Mouse (Mus musculus): ENCODE results near the gene Bbs9. TPM values are rescaled to one million over a fixed set of nuclear protein-coding genes. Genes with fewer than 3 reads are reported as not detected.

The Bbs9 gene
- polyA plus RNA-seq, 1 experiment from 2014 or later = 15.0 TPM

DNA sequence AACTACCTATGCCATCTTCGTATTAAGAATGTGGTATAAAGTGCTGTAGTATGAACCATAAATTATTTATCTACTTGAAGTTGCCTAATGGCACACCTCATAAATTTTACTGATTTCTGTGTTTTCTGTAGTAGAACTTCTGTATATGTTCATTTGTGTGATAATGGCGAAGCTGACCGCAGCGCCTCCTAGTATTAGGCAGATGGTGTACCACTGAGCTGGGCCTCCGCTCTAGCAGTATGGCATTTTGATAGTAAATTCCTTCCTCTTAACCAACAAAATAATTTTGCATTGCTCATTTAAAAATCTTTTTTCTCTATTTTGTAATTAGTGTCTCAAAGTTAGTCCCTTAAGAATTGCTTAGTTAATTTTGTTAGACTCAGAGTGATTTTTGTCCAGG, 117.5 kb downstream of the Bbs9 start:
- no peak for ATAC-seq (ENCODE audit: insufficient number of reproducible peaks, low FRiP score, low TSS enrichment, low read depth)
- H3K4me3 ChIP-seq (replicated peaks) = no peak overlapping the region
- no peaks in the 10 kb centered on the region for H3K4me1 ChIP-seq
- WGBS = over 99% methylated on average over 5 of the region's 5 CpGs
- H3K9ac ChIP-seq = no peak overlapping the region
- no peaks in the 10 kb centered on the region for H3K27me3 ChIP-seq
- no peaks in the 10 kb centered on the region for H3K9me3 ChIP-seq (replicated peaks)
- no peaks in the 10 kb centered on the region for H3K36me3 ChIP-seq
- no peak overlapping the region for H3K4me2 ChIP-seq (replicated peaks)
- no peak overlapping the region for H3K27ac ChIP-seq (replicated peaks)

DNA sequence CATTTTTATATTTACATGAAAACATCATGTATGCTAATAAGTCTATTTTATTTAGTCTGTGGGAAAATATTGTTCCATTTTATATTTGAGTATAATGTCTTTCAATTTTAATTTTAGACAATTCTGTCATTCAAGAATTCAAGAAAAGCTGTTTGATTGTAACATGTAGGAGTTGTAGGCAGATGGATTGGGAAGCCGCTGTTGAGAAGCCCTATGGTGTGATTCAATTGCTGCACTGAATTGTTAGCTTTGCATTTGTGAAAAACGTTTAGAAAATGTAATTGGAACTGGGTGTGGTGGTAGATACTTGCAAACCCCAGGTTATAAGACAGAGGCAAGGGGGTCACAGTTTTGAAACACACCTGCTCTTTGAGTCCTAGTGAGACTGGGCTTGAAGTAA, 121.1 kb downstream of the Bbs9 start:
- Histone ChIP-seq H3K27ac (replicated peaks) (no peak overlapping the region), H3K36me3 (no peaks in the 10 kb centered on the region), H3K9me3 (replicated peaks) (no peaks in the 10 kb centered on the region), H3K4me2 (replicated peaks) (no peak overlapping the region), H3K4me3 (replicated peaks) (no peak overlapping the region), H3K27me3 (no peaks in the 10 kb centered on the region), H3K9ac (no peak overlapping the region), H3K4me1 (no peaks in the 10 kb centered on the region)
- ATAC-seq (ENCODE audit: insufficient number of reproducible peaks, low FRiP score, low TSS enrichment, low read depth) = no peak
- 53% methylated on average over 2 of the region's 2 CpGs for WGBS

DNA sequence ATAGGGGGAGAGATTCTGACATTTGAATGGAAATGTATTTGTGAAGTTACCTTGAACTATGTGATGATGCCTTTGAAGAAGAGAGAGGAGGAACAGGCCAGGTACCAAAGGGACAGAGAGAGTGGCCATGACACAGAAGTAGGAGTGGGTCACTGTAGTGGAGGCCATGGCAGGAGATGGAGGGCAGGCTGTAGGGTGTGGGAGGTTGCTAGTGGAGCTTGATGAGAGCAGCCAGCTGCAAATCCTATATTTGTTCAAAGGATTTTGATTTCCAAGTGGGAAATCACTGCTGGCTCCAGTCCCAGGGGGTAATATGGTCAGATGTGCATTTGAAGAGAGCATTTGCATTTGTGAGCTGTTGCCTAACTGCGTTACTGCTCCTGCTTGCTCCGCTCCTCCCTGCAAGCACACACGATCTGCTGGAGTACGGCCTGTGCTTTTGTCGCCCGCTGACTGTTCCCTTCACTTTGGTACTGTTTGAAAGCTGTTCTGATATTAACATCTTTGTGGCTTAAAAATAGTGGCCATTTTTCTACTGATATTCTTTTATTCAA, 137.8 kb downstream of the Bbs9 start:
- H3K4me2 ChIP-seq (replicated peaks) = no peak overlapping the region
- H3K9me3 ChIP-seq (replicated peaks) = no peaks in the 10 kb centered on the region
- no peak for ATAC-seq (ENCODE audit: insufficient number of reproducible peaks, low FRiP score, low TSS enrichment, low read depth)
- H3K36me3 ChIP-seq = no peaks in the 10 kb centered on the region
- WGBS = 70% methylated on average over 6 of the region's 6 CpGs
- H3K4me3 ChIP-seq (replicated peaks) = no peak overlapping the region
- no peaks in the 10 kb centered on the region for H3K27me3 ChIP-seq
- H3K4me1 ChIP-seq = no peaks in the 10 kb centered on the region
- H3K27ac ChIP-seq (replicated peaks) = no peak overlapping the region
- no peak overlapping the region for H3K9ac ChIP-seq

DNA sequence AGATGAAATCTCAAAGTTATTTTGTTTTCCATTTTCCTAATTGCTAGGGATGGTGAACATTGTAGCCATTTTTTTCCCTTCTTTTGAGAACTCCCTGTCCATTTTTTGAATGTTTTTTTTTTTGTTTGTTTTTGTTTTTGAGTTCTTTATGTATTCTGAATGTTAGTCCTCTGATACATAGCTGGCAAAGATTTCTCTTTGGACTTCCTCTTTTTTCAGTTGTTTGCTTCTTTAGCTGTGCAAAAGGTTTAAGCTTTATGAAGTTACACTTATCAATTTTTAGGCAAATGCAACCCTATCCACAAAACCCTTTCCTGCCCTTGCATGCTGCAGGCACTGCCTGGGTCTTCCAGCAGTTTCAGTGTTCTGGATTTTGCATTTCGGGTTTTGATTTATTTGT, 143.7 kb downstream of the Bbs9 start:
- Histone ChIP-seq H3K4me2 (replicated peaks) (no peak overlapping the region), H3K4me1 (no peaks in the 10 kb centered on the region), H3K27ac (replicated peaks) (no peak overlapping the region), H3K4me3 (replicated peaks) (no peak overlapping the region), H3K27me3 (no peaks in the 10 kb centered on the region), H3K36me3 (no peaks in the 10 kb centered on the region), H3K9me3 (replicated peaks) (no peaks in the 10 kb centered on the region), H3K9ac (no peak overlapping the region)
- 86% methylated on average over 1 of the region's 1 CpGs for WGBS
- no peak for ATAC-seq (ENCODE audit: insufficient number of reproducible peaks, low FRiP score, low TSS enrichment, low read depth)

DNA sequence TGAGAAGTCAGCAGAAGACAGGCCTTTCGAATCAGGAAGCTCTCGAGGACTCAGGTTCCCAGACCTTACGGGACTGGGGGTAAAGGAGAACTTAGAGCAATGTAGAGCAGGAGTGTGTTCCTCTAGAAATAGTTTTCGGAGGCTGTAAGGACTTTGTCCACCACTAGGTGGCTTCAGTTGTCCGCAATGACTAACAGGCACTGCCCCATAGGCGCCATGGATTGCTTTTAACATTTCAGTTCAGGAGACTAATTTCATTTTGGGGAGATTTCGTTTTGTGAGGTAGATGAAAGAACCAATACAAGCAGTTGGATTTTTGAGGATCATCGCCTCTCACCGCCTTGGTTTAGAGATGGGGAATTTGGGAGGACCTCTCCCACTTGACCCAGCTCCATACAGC, 149.5 kb downstream of the Bbs9 start:
- Histone ChIP-seq H3K4me1 (no peaks in the 10 kb centered on the region), H3K27ac (replicated peaks) (no peak overlapping the region), H3K27me3 (no peaks in the 10 kb centered on the region), H3K9me3 (replicated peaks) (no peaks in the 10 kb centered on the region), H3K9ac (no peak overlapping the region), H3K36me3 (no peaks in the 10 kb centered on the region), H3K4me3 (replicated peaks) (no peak overlapping the region), H3K4me2 (replicated peaks) (no peak overlapping the region)
- 49% methylated on average over 9 of the region's 9 CpGs for WGBS
- ATAC-seq (ENCODE audit: insufficient number of reproducible peaks, low FRiP score, low TSS enrichment, low read depth) = no peak; the same call in 1 of the 2 replicates

DNA sequence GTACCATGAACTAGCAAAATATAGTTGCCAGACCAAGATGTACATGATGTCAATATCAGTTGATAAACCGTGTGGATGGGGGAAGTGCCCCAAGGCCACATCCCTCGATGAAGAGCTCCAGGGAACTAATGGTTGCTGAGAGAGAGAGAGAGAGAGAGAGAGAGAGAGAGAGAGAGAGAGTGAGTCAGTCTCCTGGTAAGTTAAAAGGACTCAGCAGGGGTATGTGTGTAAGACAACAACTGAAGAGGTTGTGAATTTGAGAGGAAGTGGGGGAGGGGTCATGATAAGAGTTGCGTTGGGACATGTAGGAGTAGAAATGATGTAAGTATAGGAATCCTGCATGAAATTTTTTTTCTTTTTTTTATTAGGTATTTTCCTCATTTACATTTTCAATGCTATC, 150.5 kb downstream of the Bbs9 start:
- H3K9me3 ChIP-seq (replicated peaks) = no peaks in the 10 kb centered on the region
- no peaks in the 10 kb centered on the region for H3K4me1 ChIP-seq
- no peak for ATAC-seq (ENCODE audit: insufficient number of reproducible peaks, low FRiP score, low TSS enrichment, low read depth)
- H3K27me3 ChIP-seq = no peaks in the 10 kb centered on the region
- H3K4me2 ChIP-seq (replicated peaks) = no peak overlapping the region
- H3K9ac ChIP-seq = no peak overlapping the region
- H3K4me3 ChIP-seq (replicated peaks) = no peak overlapping the region
- WGBS = 88% methylated on average over 3 of the region's 3 CpGs
- H3K36me3 ChIP-seq = no peaks in the 10 kb centered on the region
- no peak overlapping the region for H3K27ac ChIP-seq (replicated peaks)

DNA sequence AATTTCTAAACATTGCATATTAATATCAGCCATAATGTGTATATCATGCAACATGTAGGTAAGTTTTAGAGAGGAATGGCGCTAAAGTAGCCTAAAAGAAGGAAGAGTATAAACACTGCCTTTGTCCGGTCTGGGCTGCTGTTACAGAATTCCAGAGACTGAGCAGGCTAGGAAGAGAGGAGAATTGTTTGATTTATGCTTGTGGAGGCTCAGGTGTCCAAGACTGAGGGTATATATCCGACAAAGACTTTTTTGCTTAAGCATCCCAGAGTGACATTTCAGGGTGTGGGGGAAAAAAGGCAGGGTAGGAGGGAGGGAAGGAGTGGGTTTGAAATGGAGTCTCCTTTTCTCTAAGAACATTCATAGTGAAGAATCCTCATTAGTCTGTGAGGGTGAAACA, 152.4 kb downstream of the Bbs9 start:
- no peak for ATAC-seq (ENCODE audit: insufficient number of reproducible peaks, low FRiP score, low TSS enrichment, low read depth)

DNA sequence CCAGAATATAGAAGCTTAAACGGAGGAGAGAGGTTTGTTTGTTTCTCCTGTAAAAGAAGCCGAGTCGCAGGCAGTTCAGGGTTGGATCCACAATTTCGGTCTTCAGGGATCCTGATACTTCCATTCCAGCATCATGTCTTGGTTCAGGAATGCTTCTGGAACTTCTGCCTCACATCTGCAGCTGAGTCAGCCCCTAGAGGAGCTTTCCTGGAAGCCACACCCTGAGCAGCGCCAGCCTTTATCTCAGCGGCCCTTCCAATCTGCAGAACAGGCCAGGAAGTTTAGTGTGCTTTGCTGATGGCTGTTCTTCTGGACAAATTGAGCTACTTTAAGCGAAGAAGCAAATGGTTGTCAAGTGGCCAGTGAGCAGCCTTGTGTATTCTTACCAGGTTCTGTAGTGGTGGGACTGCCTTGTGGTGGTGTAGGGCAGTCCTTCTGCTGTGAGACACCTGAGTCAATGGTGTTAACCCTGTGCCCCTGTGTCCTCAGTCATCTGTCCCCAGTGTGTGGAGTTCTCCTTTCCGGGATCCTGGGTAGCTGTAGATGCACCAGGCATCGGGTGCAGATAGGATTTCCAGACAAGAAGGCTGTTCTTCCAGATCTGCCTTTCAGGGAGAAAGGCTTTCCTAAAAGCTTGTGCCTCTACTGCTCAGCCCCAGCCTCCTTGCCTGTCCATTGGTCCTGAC, 157.4 kb downstream of the Bbs9 start:
- H3K4me2 ChIP-seq (replicated peaks) = no peak overlapping the region
- H3K27ac ChIP-seq (replicated peaks) = no peak overlapping the region
- H3K9ac ChIP-seq = no peak overlapping the region
- no peaks in the 10 kb centered on the region for H3K9me3 ChIP-seq (replicated peaks)
- H3K4me1 ChIP-seq = no peaks in the 10 kb centered on the region
- 83% methylated on average over 9 of the region's 9 CpGs for WGBS
- H3K27me3 ChIP-seq = no peaks in the 10 kb centered on the region
- no peak for ATAC-seq (ENCODE audit: insufficient number of reproducible peaks, low FRiP score, low TSS enrichment, low read depth)
- no peaks in the 10 kb centered on the region for H3K36me3 ChIP-seq
- no peak overlapping the region for H3K4me3 ChIP-seq (replicated peaks)

More for the DNA sequence above, 152.4 kb downstream of the Bbs9 start:
- no peaks in the 10 kb centered on the region for H3K4me1 ChIP-seq
- H3K4me2 ChIP-seq (replicated peaks) = no peak overlapping the region
- no peak overlapping the region for H3K9ac ChIP-seq
- H3K4me3 ChIP-seq (replicated peaks) = no peak overlapping the region
- no peaks in the 10 kb centered on the region for H3K36me3 ChIP-seq
- WGBS = 76% methylated on average over 3 of the region's 3 CpGs
- H3K9me3 ChIP-seq (replicated peaks) = no peaks in the 10 kb centered on the region
- no peaks in the 10 kb centered on the region for H3K27me3 ChIP-seq
- H3K27ac ChIP-seq (replicated peaks) = no peak overlapping the region

DNA sequence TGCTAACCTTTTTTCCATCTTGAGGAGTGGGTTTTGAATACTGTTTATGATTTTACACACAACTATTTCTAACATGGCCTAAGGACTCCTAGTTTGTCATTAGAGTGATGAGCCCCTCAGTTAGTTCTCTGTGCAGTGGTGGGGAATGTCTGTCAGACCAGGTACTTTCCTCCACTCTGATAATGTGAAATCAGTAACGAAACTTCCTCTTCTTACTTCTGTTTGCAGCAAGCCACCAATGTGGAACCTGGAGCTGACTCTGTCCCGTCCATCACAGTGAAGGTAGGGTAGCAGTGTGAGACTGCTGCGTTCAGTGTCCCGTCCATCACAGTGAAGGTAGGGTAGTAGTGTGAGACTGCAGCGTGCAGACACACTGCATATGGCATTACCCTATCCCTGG, 163.0 kb downstream of the Bbs9 start:
- no peaks in the 10 kb centered on the region for H3K36me3 ChIP-seq
- ATAC-seq (ENCODE audit: insufficient number of reproducible peaks, low FRiP score, low TSS enrichment, low read depth) = no peak
- no peak overlapping the region for H3K9ac ChIP-seq
- H3K27ac ChIP-seq (replicated peaks) = no peak overlapping the region
- H3K4me2 ChIP-seq (replicated peaks) = no peak overlapping the region
- no peaks in the 10 kb centered on the region for H3K9me3 ChIP-seq (replicated peaks)
- H3K4me1 ChIP-seq = no peaks in the 10 kb centered on the region
- H3K4me3 ChIP-seq (replicated peaks) = no peak overlapping the region
- no peaks in the 10 kb centered on the region for H3K27me3 ChIP-seq
- WGBS = 88% methylated on average over 5 of the region's 5 CpGs

DNA sequence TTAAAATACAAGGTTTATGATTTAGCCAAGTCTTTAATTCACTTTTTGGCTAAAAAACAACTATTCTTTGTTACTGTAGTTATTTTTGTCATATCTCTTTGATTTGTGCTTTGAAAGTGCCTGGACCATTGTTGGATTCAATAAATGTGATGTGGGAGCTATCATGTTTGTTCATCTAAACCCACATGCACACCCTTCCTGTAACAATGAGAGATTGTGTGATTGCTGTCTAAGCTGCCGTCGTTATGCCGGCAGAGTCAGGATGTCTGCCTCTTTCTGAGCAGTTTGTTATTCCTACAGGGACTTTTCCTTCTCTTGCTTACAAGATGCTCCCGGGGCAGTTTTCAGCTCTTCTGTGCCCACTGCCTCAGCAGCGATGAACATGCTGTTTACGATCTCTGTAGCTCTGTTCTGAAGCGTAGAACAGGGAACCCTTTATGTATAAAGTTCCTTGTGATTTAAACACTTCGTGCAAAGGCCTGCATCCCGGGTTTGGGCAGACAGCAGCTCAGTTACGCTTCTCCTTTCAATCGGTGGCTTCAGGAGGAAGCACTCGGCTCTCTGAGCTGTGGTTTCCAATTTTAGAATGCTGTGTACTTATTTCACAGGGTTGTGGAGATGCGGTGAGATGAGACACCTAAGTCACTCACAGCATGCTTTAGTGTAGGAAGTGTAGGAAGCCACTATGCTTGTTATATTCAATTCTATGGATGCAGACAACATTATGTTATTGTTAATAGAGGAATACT, 165.3 kb downstream of the Bbs9 start:
- Histone ChIP-seq H3K4me1 (no peaks in the 10 kb centered on the region), H3K36me3 (no peaks in the 10 kb centered on the region), H3K27ac (replicated peaks) (no peak overlapping the region), H3K9me3 (replicated peaks) (no peaks in the 10 kb centered on the region), H3K4me3 (replicated peaks) (no peak overlapping the region), H3K9ac (no peak overlapping the region), H3K4me2 (replicated peaks) (no peak overlapping the region), H3K27me3 (no peaks in the 10 kb centered on the region)
- WGBS = 30% methylated on average over 13 of the region's 13 CpGs
- no peak for ATAC-seq (ENCODE audit: insufficient number of reproducible peaks, low FRiP score, low TSS enrichment, low read depth)

DNA sequence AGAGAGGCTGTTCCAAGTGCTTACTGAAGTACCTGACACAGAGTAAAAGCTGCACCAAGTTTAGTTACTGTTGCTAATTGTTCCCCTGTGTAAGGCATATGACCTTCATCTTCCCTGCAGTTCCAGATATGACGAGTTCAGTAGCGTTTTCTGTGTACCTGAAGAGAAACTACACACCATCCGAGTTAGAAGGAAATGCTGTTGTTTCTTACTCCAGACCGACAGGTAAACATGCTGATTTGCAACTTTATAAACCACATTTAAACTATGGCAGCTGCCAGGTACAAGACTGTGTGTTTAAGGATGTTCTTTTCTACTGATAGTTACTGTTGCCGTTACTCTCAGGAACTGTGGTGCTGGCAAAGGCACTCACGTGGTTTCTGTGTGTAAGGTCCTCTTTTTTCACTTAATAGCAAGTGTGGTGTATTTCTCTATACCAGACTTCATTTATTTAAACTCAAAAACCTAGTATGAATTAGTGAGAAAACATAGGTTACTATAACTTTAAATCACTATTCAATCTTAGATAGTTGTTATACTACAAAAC, 170.4 kb downstream of the Bbs9 start:
- no peak overlapping the region for H3K4me2 ChIP-seq (replicated peaks)

More for the DNA sequence above, 170.4 kb downstream of the Bbs9 start:
- no peak overlapping the region for H3K4me3 ChIP-seq (replicated peaks)
- H3K9me3 ChIP-seq (replicated peaks) = no peaks in the 10 kb centered on the region
- H3K36me3 ChIP-seq = no peaks in the 10 kb centered on the region
- no peak overlapping the region for H3K27ac ChIP-seq (replicated peaks)
- no peaks in the 10 kb centered on the region for H3K4me1 ChIP-seq
- 87% methylated on average over 6 of the region's 6 CpGs for WGBS
- ATAC-seq (ENCODE audit: insufficient number of reproducible peaks, low FRiP score, low TSS enrichment, low read depth) = no peak
- no peaks in the 10 kb centered on the region for H3K27me3 ChIP-seq
- H3K9ac ChIP-seq = no peak overlapping the region
